Mouse (Mus musculus): ENCODE measurements around the gene Clnk. TPM values are rescaled to one million over a fixed set of nuclear protein-coding genes. Genes with fewer than 3 reads are reported as not detected.

The Clnk gene
- polyA plus RNA-seq, 1 experiment from 2014 or later: not detected

DNA sequence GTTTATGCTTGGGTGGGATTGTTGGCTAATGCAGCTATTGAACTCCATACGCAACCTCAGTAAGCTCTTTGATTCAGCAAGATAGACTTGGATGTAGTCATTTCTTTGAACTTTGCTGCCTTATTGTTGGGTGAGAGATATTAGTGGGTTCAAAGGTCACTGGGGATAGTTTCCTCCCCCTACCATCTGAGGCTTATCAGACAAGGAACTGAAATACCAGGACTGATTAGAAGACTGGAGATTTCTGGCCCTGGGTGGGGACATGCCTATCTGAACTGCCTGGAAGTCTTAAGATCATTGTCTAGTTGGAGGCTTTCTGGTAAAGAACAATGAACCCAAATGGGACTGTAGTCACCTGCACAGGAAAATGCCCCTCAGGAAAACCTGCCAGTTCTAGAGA, 26.4 kb downstream of the Clnk start:
- peaks cover 8% of the 10 kb centered on the region; the same call in 1 of the 2 replicates for H3K4me1 ChIP-seq (replicated peaks)
- 93% methylated on average over 1 of the region's 1 CpGs for WGBS
- no peak overlapping the region for H3K4me2 ChIP-seq
- no peak overlapping the region for H3K4me3 ChIP-seq (replicated peaks)
- no peak for ATAC-seq (ENCODE audit: insufficient number of reproducible peaks, insufficient read depth, low FRiP score, low TSS enrichment, low read depth)
- H3K9ac ChIP-seq (replicated peaks): no peak overlapping the region
- no peaks in the 10 kb centered on the region for H3K27me3 ChIP-seq
- no peaks in the 10 kb centered on the region for H3K9me3 ChIP-seq
- no peak overlapping the region for H3K27ac ChIP-seq
- H3K36me3 ChIP-seq: no peaks in the 10 kb centered on the region

DNA sequence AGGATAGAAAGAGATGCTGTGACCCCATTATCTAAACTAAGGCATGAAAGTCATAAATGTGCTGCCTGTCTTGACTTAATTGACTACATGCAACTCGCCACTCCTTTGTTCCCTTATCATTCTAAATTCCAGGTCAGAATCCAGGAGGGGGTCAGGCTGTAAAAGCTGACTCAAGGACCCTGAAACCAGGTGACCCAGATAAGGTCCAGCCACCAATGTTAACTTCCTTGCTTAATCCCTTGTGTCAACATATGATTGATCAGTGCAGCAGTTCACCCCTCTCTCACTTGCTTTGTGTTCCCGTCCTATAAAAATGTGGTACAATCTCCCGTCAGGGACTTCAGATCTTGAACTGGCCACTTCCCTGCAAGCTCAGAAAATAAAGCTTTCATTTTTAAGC, 31.1 kb downstream of the Clnk start:
- H3K9me3 ChIP-seq: no peaks in the 10 kb centered on the region
- 28% methylated on average over 3 of the region's 3 CpGs for WGBS
- no peak overlapping the region for H3K4me3 ChIP-seq (replicated peaks)
- H3K4me2 ChIP-seq: no peak overlapping the region
- H3K9ac ChIP-seq (replicated peaks): no peak overlapping the region
- peaks cover 7% of the 10 kb centered on the region; the same call in 1 of the 2 replicates for H3K4me1 ChIP-seq (replicated peaks)
- no peak for ATAC-seq (ENCODE audit: insufficient number of reproducible peaks, insufficient read depth, low FRiP score, low TSS enrichment, low read depth)
- no peak overlapping the region for H3K27ac ChIP-seq
- H3K27me3 ChIP-seq: no peaks in the 10 kb centered on the region; the same call in 1 of the 2 replicates
- no peaks in the 10 kb centered on the region for H3K36me3 ChIP-seq

GRCm38 (mm10) chr5:38844312-38844711, 32.3 kb downstream of the Clnk start:
- Histone ChIP-seq H3K9ac (replicated peaks) (no peak overlapping the region), H3K36me3 (no peaks in the 10 kb centered on the region), H3K27me3 (no peaks in the 10 kb centered on the region; the same call in 1 of the 2 replicates), H3K4me3 (replicated peaks) (no peak overlapping the region), H3K4me2 (no peak overlapping the region), H3K9me3 (no peaks in the 10 kb centered on the region), H3K27ac (no peak overlapping the region), H3K4me1 (replicated peaks) (peaks cover 7% of the 10 kb centered on the region; the same call in 1 of the 2 replicates)
- 65% methylated on average over 2 of the region's 2 CpGs for WGBS
- ATAC-seq (ENCODE audit: insufficient number of reproducible peaks, insufficient read depth, low FRiP score, low TSS enrichment, low read depth): no peak

DNA sequence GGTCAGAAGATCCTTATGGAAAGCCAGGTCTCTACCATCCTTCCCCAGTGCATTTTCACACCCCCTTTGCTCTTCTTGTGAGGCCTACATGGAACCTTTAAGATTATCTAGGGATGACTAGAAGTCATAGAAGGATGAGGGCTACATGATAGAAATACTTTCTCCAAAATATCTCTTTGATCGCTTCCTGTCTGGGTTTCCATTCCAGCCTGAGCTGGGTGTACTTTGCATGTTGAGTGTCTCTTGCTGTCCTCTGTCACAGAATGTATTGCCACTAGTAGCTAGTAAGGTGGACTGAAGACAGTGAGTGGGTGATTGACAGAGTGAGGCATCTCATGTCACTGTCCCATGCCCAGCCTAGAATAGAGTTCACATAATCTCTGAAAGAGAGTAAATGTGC, 36.6 kb downstream of the Clnk start:
- no peaks in the 10 kb centered on the region for H3K36me3 ChIP-seq
- H3K4me1 ChIP-seq (replicated peaks): peaks cover 7% of the 10 kb centered on the region; the same call in 1 of the 2 replicates
- no peak overlapping the region for H3K9ac ChIP-seq (replicated peaks)
- WGBS: 92% methylated on average over 1 of the region's 1 CpGs
- no peak for ATAC-seq (ENCODE audit: insufficient number of reproducible peaks, insufficient read depth, low FRiP score, low TSS enrichment, low read depth)
- H3K9me3 ChIP-seq: no peaks in the 10 kb centered on the region
- no peak overlapping the region for H3K4me2 ChIP-seq
- no peak overlapping the region for H3K4me3 ChIP-seq (replicated peaks)
- no peaks in the 10 kb centered on the region; the same call in 1 of the 2 replicates for H3K27me3 ChIP-seq
- no peak overlapping the region for H3K27ac ChIP-seq

GRCm38 (mm10) chr5:38827310-38827709, 49.3 kb downstream of the Clnk start:
- Histone ChIP-seq H3K27ac (no peak overlapping the region), H3K4me3 (replicated peaks) (no peak overlapping the region), H3K9me3 (no peaks in the 10 kb centered on the region), H3K4me2 (no peak overlapping the region), H3K36me3 (no peaks in the 10 kb centered on the region), H3K27me3 (no peaks in the 10 kb centered on the region), H3K4me1 (replicated peaks) (no peaks in the 10 kb centered on the region; the same call in 1 of the 2 replicates), H3K9ac (replicated peaks) (no peak overlapping the region)
- 72% methylated on average over 6 of the region's 6 CpGs for WGBS
- ATAC-seq (ENCODE audit: insufficient number of reproducible peaks, insufficient read depth, low FRiP score, low TSS enrichment, low read depth): no peak

DNA sequence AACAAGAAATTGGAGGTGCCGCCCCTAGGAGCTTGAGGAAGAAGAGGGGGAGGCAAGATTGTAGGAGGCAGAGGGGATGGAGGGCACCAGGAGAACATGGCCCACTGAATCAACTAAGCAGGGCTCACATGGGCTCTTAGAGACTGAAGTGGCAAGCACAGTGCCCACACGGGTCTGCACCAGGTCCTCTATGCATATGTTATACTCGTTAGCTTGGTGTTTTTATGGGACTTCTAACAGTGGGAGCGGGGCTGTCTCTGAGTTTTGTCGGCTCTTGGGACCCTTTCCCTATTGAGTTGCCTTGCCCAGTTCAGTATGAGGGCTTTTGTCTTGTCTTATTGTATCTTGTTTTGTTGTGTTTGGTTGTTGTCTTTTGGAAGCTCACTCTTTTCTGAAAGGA, 50.0 kb downstream of the Clnk start:
- 46% methylated on average over 5 of the region's 5 CpGs for WGBS

DNA sequence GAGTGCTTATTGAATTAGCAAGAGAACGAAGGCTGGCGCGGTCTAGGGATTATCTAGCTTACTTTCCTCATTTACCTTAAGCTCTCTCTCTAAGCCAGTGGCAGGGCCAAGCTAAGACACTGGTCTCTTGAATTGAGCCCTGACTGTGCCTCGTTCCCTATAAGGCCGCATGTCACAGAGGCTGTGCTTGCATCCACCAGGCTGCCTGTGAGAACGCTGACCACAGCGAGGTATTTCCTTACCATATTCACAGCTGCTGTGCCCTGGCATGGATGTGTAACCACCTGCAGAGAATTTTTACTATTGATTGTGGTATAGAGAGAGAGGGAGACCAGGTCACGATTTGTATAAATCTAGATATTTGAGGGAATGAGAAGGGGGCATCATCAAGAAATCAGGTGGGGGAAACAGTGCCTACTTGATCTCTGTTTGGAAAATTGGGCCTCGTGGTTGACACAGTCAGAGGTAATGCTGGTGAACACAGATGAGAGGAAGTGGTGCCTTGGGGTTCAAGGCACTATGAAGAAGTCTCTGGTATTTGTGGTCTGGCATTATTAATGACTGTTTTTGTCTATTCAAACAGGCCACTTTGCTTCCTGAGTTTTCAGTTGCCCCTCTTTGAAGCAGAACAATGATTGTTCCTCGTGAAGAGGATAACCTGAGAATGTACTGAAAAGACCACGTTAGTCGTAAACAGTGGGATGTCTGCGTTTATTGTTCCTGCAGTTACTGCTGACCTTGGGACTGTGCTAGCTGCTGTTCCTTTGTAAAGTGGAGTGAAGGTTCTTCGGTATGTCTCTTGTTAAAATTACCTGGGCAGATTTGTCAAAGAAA, 52.3 kb downstream of the Clnk start:
- Histone ChIP-seq H3K27ac (no peak overlapping the region), H3K4me2 (no peak overlapping the region), H3K4me3 (replicated peaks) (no peak overlapping the region), H3K9me3 (no peaks in the 10 kb centered on the region), H3K9ac (replicated peaks) (no peak overlapping the region), H3K27me3 (no peaks in the 10 kb centered on the region), H3K36me3 (no peaks in the 10 kb centered on the region), H3K4me1 (replicated peaks) (no peaks in the 10 kb centered on the region; the same call in 1 of the 2 replicates)
- ATAC-seq (ENCODE audit: insufficient number of reproducible peaks, insufficient read depth, low FRiP score, low TSS enrichment, low read depth): no peak
- 57% methylated on average over 14 of the region's 14 CpGs for WGBS

More for the DNA sequence above, 50.0 kb downstream of the Clnk start:
- Histone ChIP-seq H3K9ac (replicated peaks) (no peak overlapping the region), H3K36me3 (no peaks in the 10 kb centered on the region), H3K27me3 (no peaks in the 10 kb centered on the region), H3K9me3 (no peaks in the 10 kb centered on the region), H3K4me1 (replicated peaks) (no peaks in the 10 kb centered on the region; the same call in 1 of the 2 replicates), H3K4me3 (replicated peaks) (no peak overlapping the region), H3K27ac (no peak overlapping the region), H3K4me2 (no peak overlapping the region)
- no peak for ATAC-seq (ENCODE audit: insufficient number of reproducible peaks, insufficient read depth, low FRiP score, low TSS enrichment, low read depth)

GRCm38 (mm10) chr5:38813391-38814109, 63.1 kb downstream of the Clnk start:
- Histone ChIP-seq H3K4me3 (replicated peaks) (no peak overlapping the region), H3K27ac (peak overlapping the region; percentile 50; the same call in 1 of the 2 replicates), H3K9me3 (no peaks in the 10 kb centered on the region), H3K36me3 (no peaks in the 10 kb centered on the region), H3K9ac (replicated peaks) (no peak overlapping the region), H3K4me1 (replicated peaks) (peaks cover 25% of the 10 kb centered on the region), H3K27me3 (peaks cover 6% of the 10 kb centered on the region; the same call in 1 of the 2 replicates), H3K4me2 (peak overlapping the region; percentile 42)
- 11% methylated on average over 9 of the region's 9 CpGs for whole genome bisulfite sequencing
- 0 out of 2 replicates have a peak, but pooled peaks have one; percentile 44 for ATAC-seq (ENCODE audit: insufficient number of reproducible peaks, insufficient read depth, low FRiP score, low TSS enrichment, low read depth)

- Histone ChIP-seq H3K4me3 (replicated peaks) (no peak overlapping the region), H3K4me1 (replicated peaks) (peaks cover 25% of the 10 kb centered on the region), H3K27me3 (peaks cover 6% of the 10 kb centered on the region; the same call in 1 of the 2 replicates), H3K9me3 (no peaks in the 10 kb centered on the region), H3K9ac (replicated peaks) (no peak overlapping the region), H3K36me3 (no peaks in the 10 kb centered on the region), H3K4me2 (peak overlapping the region; percentile 42), H3K27ac (0 out of 2 replicates have a peak overlapping the region, but pooled peaks have one; percentile 5)
- ATAC-seq (ENCODE audit: insufficient number of reproducible peaks, insufficient read depth, low FRiP score, low TSS enrichment, low read depth): peak; percentile 9; the same call in 1 of the 2 replicates
- 7% methylated on average over 7 of the region's 7 CpGs for WGBS
These were observed 63.7 kb downstream of the Clnk start for GRCm38 (mm10) chr5:38812916-38813315.

DNA sequence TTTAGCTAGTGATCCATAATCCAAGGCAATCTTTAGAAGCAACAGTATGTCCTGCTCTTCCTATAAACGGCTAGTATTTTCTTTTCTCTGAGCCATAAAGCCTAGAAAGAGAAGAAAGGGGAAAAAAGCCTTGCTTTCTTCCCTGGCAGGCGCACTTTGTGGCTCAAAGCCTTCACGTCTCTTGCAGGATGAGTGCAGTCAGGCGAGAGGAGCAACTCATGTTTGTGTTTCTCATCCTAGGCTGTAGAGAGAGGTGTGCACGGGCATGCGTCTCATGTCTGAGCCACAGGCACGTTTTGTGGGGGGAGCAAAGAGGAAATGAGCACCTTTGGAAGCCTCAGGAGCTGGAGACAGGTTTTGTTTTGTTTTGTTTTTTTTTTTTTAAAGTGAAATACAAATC, 64.2 kb downstream of the Clnk start:
- Histone ChIP-seq H3K27me3 (peaks cover 6% of the 10 kb centered on the region; the same call in 1 of the 2 replicates), H3K36me3 (no peaks in the 10 kb centered on the region), H3K27ac (no peak overlapping the region), H3K4me3 (replicated peaks) (no peak overlapping the region), H3K9me3 (no peaks in the 10 kb centered on the region), H3K4me2 (peak overlapping the region; percentile 42), H3K4me1 (replicated peaks) (peaks cover 25% of the 10 kb centered on the region), H3K9ac (replicated peaks) (no peak overlapping the region)
- no peak for ATAC-seq (ENCODE audit: insufficient number of reproducible peaks, insufficient read depth, low FRiP score, low TSS enrichment, low read depth)
- WGBS: 21% methylated on average over 7 of the region's 7 CpGs

GRCm38 (mm10) chr5:38798910-38799309, 77.7 kb downstream of the Clnk start:
- Histone ChIP-seq H3K4me3 (replicated peaks) (no peak overlapping the region), H3K9me3 (no peaks in the 10 kb centered on the region), H3K27me3 (peaks cover 18% of the 10 kb centered on the region), H3K4me1 (replicated peaks) (no peaks in the 10 kb centered on the region; the same call in 1 of the 2 replicates), H3K36me3 (no peaks in the 10 kb centered on the region), H3K9ac (replicated peaks) (no peak overlapping the region), H3K27ac (peak overlapping the region; percentile 18; the same call in 1 of the 2 replicates), H3K4me2 (no peak overlapping the region)
- WGBS: 10% methylated on average over 7 of the region's 7 CpGs
- peak; percentile 86 for ATAC-seq (ENCODE audit: insufficient number of reproducible peaks, insufficient read depth, low FRiP score, low TSS enrichment, low read depth)

Data from limb, embryonic 12.5 days (tissue).